Comparison of ENCODE assay signal across 10 mouse cellular contexts in the genomic region with DNA sequence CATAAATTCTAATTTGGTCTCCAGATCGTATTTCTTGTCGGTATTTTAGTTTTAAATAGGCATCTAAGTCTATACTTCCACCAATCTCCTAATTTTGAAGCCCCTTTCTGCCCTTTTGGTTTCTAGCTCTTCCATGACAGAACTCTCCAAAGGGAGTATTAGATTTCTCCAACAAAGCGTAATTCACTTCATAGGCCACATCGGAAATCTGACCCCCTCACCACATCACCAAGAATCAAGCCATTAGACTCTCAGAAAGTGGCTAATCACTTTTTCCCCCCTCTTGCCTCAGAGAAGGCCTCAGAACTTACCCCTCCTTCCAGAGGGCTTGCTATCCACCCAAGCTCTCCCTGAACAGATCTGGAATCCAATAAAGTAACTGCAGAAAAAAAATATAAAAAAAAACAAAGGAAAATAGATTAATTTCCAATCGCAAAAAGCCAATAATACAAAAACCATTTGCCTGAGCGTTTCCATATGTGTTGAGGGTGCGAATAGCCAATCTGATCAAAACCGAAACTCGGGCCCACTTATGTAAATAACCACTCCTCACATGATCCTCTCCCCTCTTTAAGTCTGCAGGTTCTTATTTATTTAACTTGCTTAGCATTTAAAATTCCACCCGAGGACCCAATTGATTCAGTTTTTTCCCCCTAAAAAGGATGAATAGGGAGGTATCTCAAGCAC. TPM values are rescaled to one million over a fixed set of nuclear protein-coding genes. Genes with fewer than 3 reads are reported as not detected.
A peak's percentile ranks its signal among the peaks of the same experiment; 100 is the strongest.
DNase-seq lines count a peak whose midpoint lies in the region; ATAC-seq and TF ChIP-seq lines count a peak whose summit lies in the region.
"Had no signal": no experiment of that assay in that cellular context is flagged by ENCODE, and none has a peak within 500 bp of the region (broad histone marks: within the 10 kb centered on the region; RNA-seq: fewer than 3 reads in every experiment).

No protein-coding gene starts in this region.

- H3K4me3 ChIP-seq in kidney, embryonic 14.5 days (ENCODE audit: low read length), result peak overlapping the region; percentile 71
- H3K4me3 ChIP-seq in embryonic facial prominence, embryonic 10.5 days, result peak overlapping the region; percentile 80
- peak overlapping the region; percentile 69 for H3K4me3 ChIP-seq in hindbrain, embryonic 13.5 days
- peak overlapping the region; percentile 61 for H3K4me3 ChIP-seq in midbrain, postnatal 0 days (ENCODE audit: low read depth, low read length)

- peak overlapping the region; percentile 64; the same call in 1 of the 2 replicates for H3K9ac ChIP-seq in kidney, embryonic 14.5 days (ENCODE audit: low read depth, low read length)
- H3K9ac ChIP-seq in hindbrain, embryonic 13.5 days, result peak overlapping the region; percentile 82
- H3K9ac ChIP-seq in midbrain, postnatal 0 days (replicated peaks; ENCODE audit: low read length, poor library complexity, severe bottlenecking), result peak overlapping the region; percentile 73; the same call in 1 of the 2 replicates

- no peaks in the 10 kb centered on the region for H3K9me3 ChIP-seq in kidney, embryonic 14.5 days (ENCODE audit: control insufficient read depth, low read length)
- no peaks in the 10 kb centered on the region for H3K9me3 ChIP-seq in embryonic facial prominence, embryonic 10.5 days
- H3K9me3 ChIP-seq in hindbrain, embryonic 13.5 days, result no peaks in the 10 kb centered on the region
- no peaks in the 10 kb centered on the region for H3K9me3 ChIP-seq in midbrain, postnatal 0 days (ENCODE audit: low read length)

- H3K36me3 ChIP-seq in kidney, embryonic 14.5 days (ENCODE audit: control insufficient read depth, insufficient read depth, low read length), result peaks cover 8% of the 10 kb centered on the region; the same call in 1 of the 2 replicates
- peaks cover 43% of the 10 kb centered on the region for H3K36me3 ChIP-seq in embryonic facial prominence, embryonic 10.5 days (replicated peaks)
- H3K36me3 ChIP-seq in hindbrain, embryonic 13.5 days, result peaks cover 6% of the 10 kb centered on the region; the same call in 1 of the 2 replicates
- H3K36me3 ChIP-seq in midbrain, postnatal 0 days (ENCODE audit: insufficient read depth, low read length), result no peaks in the 10 kb centered on the region

- no peak overlapping the region for H3K27ac ChIP-seq in kidney, embryonic 14.5 days (ENCODE audit: low read depth, low read length)
- peak overlapping the region; percentile 90 for H3K27ac ChIP-seq in embryonic facial prominence, embryonic 10.5 days (replicated peaks)
- peak overlapping the region; percentile 92 for H3K27ac ChIP-seq in hindbrain, embryonic 13.5 days
- peak overlapping the region; percentile 84 for H3K27ac ChIP-seq in midbrain, postnatal 0 days (ENCODE audit: low read depth, low read length)

- TF ChIP-seq CTCF in midbrain, postnatal 0 days (IDR thresholded peaks at IDR 0.05), result no peak

- DNase-seq in kidney, adult 18-20 months, result no peak
- peak; percentile 45 for DNase-seq in embryonic facial prominence, embryonic 10.5 days (ENCODE audit: low spot score)
- no peak for DNase-seq in midbrain, postnatal 0 days (ENCODE audit: low spot score)
- no peak for DNase-seq in ovary, postnatal 10 days (ENCODE audit: low spot score)
- no peak for DNase-seq in cerebellum, postnatal 4 days (ENCODE audit: low spot score in 2 of 2)
- DNase-seq: adrenal gland, adult 8-10 months; right cerebral cortex, postnatal 25 days had no signal

- ATAC-seq in kidney, embryonic 14.5 days (ENCODE audit: low FRiP score, low TSS enrichment), result no peak
- ATAC-seq in hindbrain, embryonic 13.5 days (ENCODE audit: low FRiP score), result no peak
- ATAC-seq in midbrain, postnatal 0 days (ENCODE audit: low FRiP score), result no peak
- ATAC-seq in erythroblast, adult 5-6 weeks (replicated peaks; ENCODE audit: low FRiP score, poor library complexity, severe bottlenecking), result no peak

- H3K4me1 ChIP-seq in kidney, embryonic 14.5 days (ENCODE audit: control insufficient read depth, insufficient read depth, low read length), result peaks cover 21% of the 10 kb centered on the region
- peaks cover 65% of the 10 kb centered on the region for H3K4me1 ChIP-seq in embryonic facial prominence, embryonic 10.5 days
- peaks cover 61% of the 10 kb centered on the region for H3K4me1 ChIP-seq in hindbrain, embryonic 13.5 days (replicated peaks)
- peaks cover 6% of the 10 kb centered on the region; the same call in 1 of the 2 replicates for H3K4me1 ChIP-seq in midbrain, postnatal 0 days (ENCODE audit: insufficient read depth, low read length)

- no peaks in the 10 kb centered on the region for H3K27me3 ChIP-seq in kidney, embryonic 14.5 days (ENCODE audit: control insufficient read depth, insufficient read depth, low read length)
- peaks cover 32% of the 10 kb centered on the region for H3K27me3 ChIP-seq in embryonic facial prominence, embryonic 10.5 days (replicated peaks; ENCODE audit: low read depth, poor library complexity, severe bottlenecking)
- no peaks in the 10 kb centered on the region for H3K27me3 ChIP-seq in hindbrain, embryonic 13.5 days
- H3K27me3 ChIP-seq in midbrain, postnatal 0 days (ENCODE audit: insufficient read depth, low read length), result no peaks in the 10 kb centered on the region

- peak overlapping the region; percentile 96 for H3K4me2 ChIP-seq in kidney, embryonic 14.5 days (replicated peaks; ENCODE audit: low read depth, low read length)
- peak overlapping the region; percentile 73 for H3K4me2 ChIP-seq in hindbrain, embryonic 13.5 days
- H3K4me2 ChIP-seq in midbrain, postnatal 0 days (ENCODE audit: low read depth, low read length, poor library complexity, severe bottlenecking), result peak overlapping the region; percentile 79

- WGBS in kidney, embryonic 14.5 days, result 27% methylated on average over 10 of the region's 10 CpGs
- WGBS in embryonic facial prominence, embryonic 10.5 days, result 25% methylated on average over 10 of the region's 10 CpGs
- WGBS in hindbrain, embryonic 13.5 days, result 29% methylated on average over 10 of the region's 10 CpGs
- 49% methylated on average over 10 of the region's 10 CpGs for WGBS in midbrain, postnatal 0 days

RNA-seq across cellular contexts. Expression of a gene that starts 3.4 kb away (rescaled TPM):
- polyA plus RNA-seq in kidney, embryonic 14.5 days (2014; fragmentation: Nextera tagmentation; extraction: Ambion mirVana), result 12.1 and 24.0 TPM in 2 replicates
- polyA plus RNA-seq in embryonic facial prominence, embryonic 10.5 days (2016; fragmentation: Nextera tagmentation; extraction: Ambion mirVana), result 26.2 and 29.1 TPM in 2 replicates
- 37.3 and 39.1 TPM in 2 replicates for polyA plus RNA-seq in hindbrain, embryonic 13.5 days (2015; fragmentation: Nextera tagmentation; extraction: Ambion mirVana)
- total RNA-seq in midbrain, postnatal 0 days (2014; rRNA removed), result 66.6 and 68.8 TPM in 2 replicates
- polyA plus RNA-seq in midbrain, postnatal 0 days (2015; fragmentation: Nextera tagmentation; extraction: Ambion mirVana), result 23.3 and 26.6 TPM in 2 replicates
- 0.77 TPM in 1 of 2 replicates, not detected in the other for total RNA-seq in erythroblast, adult 5-6 weeks (2015; ENCODE audit: low replicate concordance)
- 0.09 and 0.56 TPM in 2 replicates for total RNA-seq in erythroblast, adult 5-6 weeks (2017; ENCODE audit: low replicate concordance)
